11 mouse cellular contexts compared by ENCODE assay signal in the genomic region with DNA sequence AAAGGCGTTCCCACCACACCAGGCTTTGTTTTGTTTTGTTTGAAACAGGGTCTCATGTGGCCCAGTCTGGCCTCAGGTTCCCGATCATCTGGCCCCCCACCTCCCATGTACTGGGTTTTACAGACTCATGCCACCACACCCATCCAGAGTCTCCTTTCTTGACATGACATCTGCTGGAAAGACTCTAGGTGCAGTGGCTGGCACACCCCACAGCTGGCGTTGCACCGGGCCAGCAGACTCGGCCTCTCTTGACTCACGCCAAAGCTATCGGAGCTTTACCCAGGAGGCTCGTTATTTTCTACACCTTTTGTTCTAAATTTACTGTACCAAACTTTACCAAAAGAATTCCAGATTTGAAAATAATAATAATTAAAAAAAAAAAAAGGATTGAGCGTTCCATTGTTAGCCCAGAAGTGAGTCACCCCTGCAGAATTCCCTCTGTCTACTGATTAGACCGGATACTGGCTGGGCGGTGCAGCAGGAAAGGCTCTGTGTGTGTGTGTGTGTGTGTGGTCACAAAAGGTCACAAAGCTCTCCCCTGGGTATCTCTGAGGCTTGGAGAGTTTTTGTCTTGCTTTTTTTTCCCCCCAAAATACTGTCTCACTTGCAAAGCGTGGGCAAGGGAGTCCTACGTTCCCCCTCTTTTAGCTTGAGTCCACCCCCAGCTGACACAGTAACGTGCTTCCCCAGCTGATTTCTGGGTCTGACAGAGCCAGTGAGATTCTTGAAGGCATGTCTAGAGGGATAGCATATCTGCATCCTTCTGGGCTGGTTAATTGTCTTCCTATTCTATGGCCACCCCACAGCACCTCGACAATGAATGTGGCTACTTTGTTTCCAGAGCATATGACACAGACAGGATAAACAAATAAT. TPM values are rescaled to one million over a fixed set of nuclear protein-coding genes. Genes with fewer than 3 reads are reported as not detected.
DNase-seq lines count a peak whose midpoint lies in the region; ATAC-seq and TF ChIP-seq lines count a peak whose summit lies in the region.
"Had no signal": no experiment of that assay in that cellular context is flagged by ENCODE, and none has a peak within 500 bp of the region (broad histone marks: within the 10 kb centered on the region; RNA-seq: fewer than 3 reads in every experiment).

No protein-coding gene starts in this region.

- no peaks in the 10 kb centered on the region for H3K4me1 ChIP-seq in forebrain, embryonic 11.5 days (replicated peaks; ENCODE audit: control insufficient read depth, insufficient read depth, low read length)
- H3K4me1 ChIP-seq in forebrain, embryonic 16.5 days (replicated peaks; ENCODE audit: control insufficient read depth, insufficient read depth, low read length), result no peaks in the 10 kb centered on the region; the same call in 1 of the 2 replicates
- H3K4me1 ChIP-seq: embryonic facial prominence, embryonic 12.5 days; megakaryocyte, embryonic 14.5 days had no signal

- H3K27me3 ChIP-seq in forebrain, embryonic 11.5 days (ENCODE audit: control insufficient read depth, insufficient read depth, low read length), result no peaks in the 10 kb centered on the region
- H3K27me3 ChIP-seq in forebrain, embryonic 16.5 days (replicated peaks; ENCODE audit: control insufficient read depth, insufficient read depth, low read length), result no peaks in the 10 kb centered on the region
- H3K27me3 ChIP-seq: CH12.LX; embryonic facial prominence, embryonic 12.5 days; megakaryocyte, embryonic 14.5 days had no signal

- H3K27ac ChIP-seq in forebrain, embryonic 11.5 days (ENCODE audit: low read depth, low read length), result no peak overlapping the region
- no peak overlapping the region for H3K27ac ChIP-seq in forebrain, embryonic 16.5 days (ENCODE audit: low read length)
- H3K27ac ChIP-seq in gastrocnemius, adult 2 months, result peak overlapping the region; percentile 85
- H3K27ac ChIP-seq: embryonic facial prominence, embryonic 12.5 days had no signal

- ATAC-seq in forebrain, embryonic 11.5 days (replicated peaks; ENCODE audit: low FRiP score), result 0 out of 2 replicates have a peak, but pooled peaks have one; percentile 7
- ATAC-seq in forebrain, embryonic 16.5 days, result no peak
- no peak for ATAC-seq in cerebellum, adult (ENCODE audit: insufficient number of reproducible peaks, low FRiP score, low TSS enrichment)

- H3K4me2 ChIP-seq in forebrain, embryonic 11.5 days (ENCODE audit: low read depth, low read length, severe bottlenecking), result no peak overlapping the region
- no peak overlapping the region for H3K4me2 ChIP-seq in forebrain, embryonic 16.5 days (ENCODE audit: low read length)
- H3K4me2 ChIP-seq: embryonic facial prominence, embryonic 12.5 days had no signal

- no peak overlapping the region for H3K9ac ChIP-seq in forebrain, embryonic 11.5 days (ENCODE audit: low read length)
- H3K9ac ChIP-seq in forebrain, embryonic 16.5 days (replicated peaks; ENCODE audit: low read depth, low read length), result no peak overlapping the region
- H3K9ac ChIP-seq: embryonic facial prominence, embryonic 12.5 days had no signal

- DNase-seq in forebrain, embryonic 11.5 days (ENCODE audit: low spot score), result no peak
- DNase-seq in gastrocnemius, adult 2 months, result peak; percentile 56
- peak; percentile 75 for DNase-seq in kidney, adult 11 months
- DNase-seq in lung, postnatal 14 days, result peak; percentile 58
- DNase-seq in T-cell, adult 2 months (ENCODE audit: low spot score), result no peak
- no peak for DNase-seq in cerebellum, postnatal 10 days

- H3K36me3 ChIP-seq in forebrain, embryonic 11.5 days (ENCODE audit: control insufficient read depth, insufficient read depth, low read length), result no peaks in the 10 kb centered on the region
- no peaks in the 10 kb centered on the region for H3K36me3 ChIP-seq in forebrain, embryonic 16.5 days (ENCODE audit: control insufficient read depth, insufficient read depth)
- H3K36me3 ChIP-seq: embryonic facial prominence, embryonic 12.5 days had no signal

- 75% methylated on average over 15 of the region's 15 CpGs for WGBS in forebrain, embryonic 11.5 days
- WGBS in forebrain, embryonic 16.5 days, result 59% methylated on average over 15 of the region's 15 CpGs

- no peak overlapping the region for H3K4me3 ChIP-seq in forebrain, embryonic 11.5 days (ENCODE audit: low read depth, low read length)
- H3K4me3 ChIP-seq in forebrain, embryonic 16.5 days (replicated peaks; ENCODE audit: low read length), result no peak overlapping the region
- H3K4me3 ChIP-seq in gastrocnemius, adult 2 months, result peak overlapping the region; percentile 32; the same call in 1 of the 2 replicates
- H3K4me3 ChIP-seq: embryonic facial prominence, embryonic 12.5 days; megakaryocyte, embryonic 14.5 days had no signal

- intact Hi-C loops in gastrocnemius, adult 2 months (cut with DNase I), result loop anchor here (5.0 kb wide), 1 partner anchor 36 kb away; no protein-coding TSS in a partner anchor

- H3K9me3 ChIP-seq in forebrain, embryonic 11.5 days (ENCODE audit: control insufficient read depth, low read length), result no peaks in the 10 kb centered on the region
- H3K9me3 ChIP-seq in forebrain, embryonic 16.5 days (ENCODE audit: control insufficient read depth, low read length), result no peaks in the 10 kb centered on the region
- H3K9me3 ChIP-seq: embryonic facial prominence, embryonic 12.5 days; megakaryocyte, embryonic 14.5 days had no signal

- peak; percentile 8; the same call in 1 of the 2 replicates for TF ChIP-seq CTCF in gastrocnemius, adult 2 months (IDR thresholded peaks at IDR 0.05)

RNA-seq across cellular contexts. Expression of a gene that starts 8.5 kb away (rescaled TPM):
- 2.9 TPM in 2 replicates for polyA plus RNA-seq in forebrain, embryonic 11.5 days (2014; fragmentation: Nextera tagmentation; extraction: Ambion mirVana)
- 3.0 and 3.1 TPM in 2 replicates for polyA plus RNA-seq in forebrain, embryonic 16.5 days (2015; fragmentation: Nextera tagmentation; extraction: Ambion mirVana)
- total RNA-seq in gastrocnemius, adult 2 months (2021), result 10 to 100 TPM; 22.3 to 32.2 TPM
- total RNA-seq: CH12.LX had no signal

Comparison
In these comparisons a context has a peak if more than half of its experiments do, and no peak if none do; other contexts are left out.
1. DNase-seq: peak in gastrocnemius, adult 2 months (single experiment), kidney, adult 11 months (single experiment) and lung, postnatal 14 days (single experiment); none in forebrain, embryonic 11.5 days (single experiment), T-cell, adult 2 months (single experiment) and cerebellum, postnatal 10 days (0 of 2).